Mouse (Mus musculus): Measurements from ENCODE around the gene Fbxo31. TPM values are rescaled to one million over a fixed set of nuclear protein-coding genes. Genes with fewer than 3 reads are reported as not detected.
"Not testable (repeated sequence)": the region's sequence is repeated elsewhere in the genome, so short reads cannot be mapped to it uniquely, and the experiment has no call there.

The Fbxo31 gene
- polyA plus RNA-seq, 1 experiment, result 14.7 TPM

DNA sequence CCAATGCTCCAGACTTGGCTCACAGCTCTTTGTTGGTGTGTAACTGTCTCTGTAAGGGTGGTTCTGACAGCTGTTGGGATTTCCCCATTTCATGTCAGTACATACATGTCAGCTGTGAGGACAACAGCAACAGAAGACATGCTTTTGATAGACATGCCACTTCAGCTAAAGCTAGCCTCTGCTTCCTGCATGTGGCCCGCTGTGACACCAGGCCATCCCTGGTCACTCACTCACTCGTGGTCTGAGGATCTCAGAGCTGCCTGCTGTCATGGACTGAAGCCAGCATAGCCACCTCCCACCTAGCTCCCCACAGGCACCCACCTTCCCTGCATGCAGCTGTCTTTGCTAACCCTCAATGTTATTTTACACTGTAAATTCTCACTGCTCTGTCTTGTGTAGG lies 18.9 kb upstream of the Fbxo31 start:
- not testable (repeated sequence) for H3K4me1 ChIP-seq (ENCODE audit: control insufficient read depth, insufficient read depth, insufficient read length, low read length); H3K4me3 ChIP-seq (ENCODE audit: insufficient read depth, low read depth, low read length); H3K27ac ChIP-seq (replicated peaks; ENCODE audit: low read depth, low read length)

DNA sequence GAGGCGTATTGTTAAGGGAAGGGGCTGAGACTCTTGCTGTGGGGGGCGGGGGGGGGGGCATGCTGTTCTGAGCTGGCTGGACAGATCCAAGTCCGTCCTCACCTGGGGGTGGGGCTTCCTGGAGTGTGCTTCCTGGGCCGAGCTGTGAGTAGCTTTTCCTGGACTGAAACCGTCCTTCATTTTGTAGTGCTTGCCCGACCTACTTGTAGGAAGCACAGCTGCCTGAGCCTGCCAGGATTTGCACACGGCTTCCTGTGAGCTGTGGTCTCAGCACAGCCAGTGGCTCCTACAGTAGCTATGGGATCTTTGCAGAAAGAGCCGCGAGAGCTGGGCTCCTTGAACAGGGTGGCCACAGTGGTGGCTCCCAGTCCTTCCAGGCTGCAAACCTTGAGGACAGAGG lies 15.4 kb upstream of the Fbxo31 start:
- H3K4me1 ChIP-seq (ENCODE audit: control insufficient read depth, insufficient read depth, insufficient read length, low read length), result peaks cover 15% of the 10 kb centered on the region
- no peak overlapping the region for H3K4me3 ChIP-seq (ENCODE audit: insufficient read depth, low read depth, low read length)
- peak overlapping the region; percentile 44 for H3K27ac ChIP-seq (replicated peaks; ENCODE audit: low read depth, low read length)

- H3K4me3 ChIP-seq (ENCODE audit: insufficient read depth, low read depth, low read length), result no peak overlapping the region
- H3K27ac ChIP-seq (replicated peaks; ENCODE audit: low read depth, low read length), result no peak overlapping the region
- H3K4me1 ChIP-seq (ENCODE audit: control insufficient read depth, insufficient read depth, insufficient read length, low read length), result peaks cover 15% of the 10 kb centered on the region
Measured at GRCm38 (mm10) chr8:121593293-121593692, 14.7 kb upstream of the Fbxo31 start.

DNA sequence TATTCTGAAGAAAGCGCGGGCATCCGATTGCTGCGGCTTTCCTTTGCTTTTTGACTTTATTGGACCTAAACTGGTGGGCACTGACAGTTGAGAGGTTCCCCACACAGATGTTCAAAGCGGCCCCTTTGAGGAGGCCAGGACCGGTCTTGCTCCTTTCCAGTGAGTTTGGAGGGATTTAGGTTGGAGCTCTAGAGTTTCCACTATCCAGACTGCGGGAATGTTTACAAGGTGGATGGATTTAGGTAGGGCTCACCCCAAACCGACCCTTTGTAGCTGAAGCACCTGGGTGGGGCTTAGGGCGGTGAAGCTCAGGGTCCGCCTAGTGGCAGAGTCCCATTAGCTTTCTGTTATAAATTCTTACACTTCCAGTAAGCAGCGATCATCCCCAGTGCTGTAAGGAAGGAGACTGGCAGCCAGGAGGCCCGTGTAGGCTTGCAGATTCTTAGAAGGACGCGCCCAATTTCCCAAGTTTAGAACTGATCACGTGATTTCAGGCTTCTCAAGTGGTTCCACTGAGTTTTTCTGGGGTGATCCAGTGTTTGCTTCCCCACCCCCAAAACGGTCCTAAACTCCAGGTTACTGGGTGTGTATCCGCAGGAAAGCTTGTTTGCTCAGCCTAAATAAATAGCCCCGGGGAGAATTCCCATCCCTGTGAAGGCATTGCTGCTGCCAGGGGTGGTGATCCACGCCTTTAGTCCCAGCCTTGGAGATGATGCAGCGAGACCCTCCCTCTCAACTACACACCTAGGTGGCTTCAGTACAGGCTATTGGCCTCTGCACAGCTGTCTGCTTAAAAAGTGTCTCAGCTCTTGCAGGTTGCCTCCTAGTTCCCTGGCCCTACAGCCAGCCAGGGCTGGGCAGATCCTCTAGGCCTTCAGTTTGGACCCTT lies 12.8 kb upstream of the Fbxo31 start:
- peaks cover 15% of the 10 kb centered on the region for H3K4me1 ChIP-seq (ENCODE audit: control insufficient read depth, insufficient read depth, insufficient read length, low read length)
- 0 out of 2 replicates have a peak overlapping the region, but pooled peaks have one; percentile 9 for H3K27ac ChIP-seq (replicated peaks; ENCODE audit: low read depth, low read length)
- peak overlapping the region; percentile 94 for H3K4me3 ChIP-seq (ENCODE audit: insufficient read depth, low read depth, low read length)

GRCm38 (mm10) chr8:121590203-121591177 lies 11.9 kb upstream of the Fbxo31 start, which contains the start of gene Map1lc3b:
Gene Map1lc3b, plus strand, starts transcription at chr8:121590361.
- Histone ChIP-seq H3K27ac (replicated peaks; ENCODE audit: low read depth, low read length) (peak within 1 kb of the TSS; percentile 69), H3K4me3 (ENCODE audit: insufficient read depth, low read depth, low read length) (peak within 1 kb of the TSS; percentile 94), H3K4me1 (ENCODE audit: control insufficient read depth, insufficient read depth, insufficient read length, low read length) (peaks cover 15% of the 10 kb centered on the region)

GRCm38 (mm10) chr8:121589205-121589726 lies 10.7 kb upstream of the Fbxo31 start:
- no peak overlapping the region for H3K4me3 ChIP-seq (ENCODE audit: insufficient read depth, low read depth, low read length)
- no peak overlapping the region for H3K27ac ChIP-seq (replicated peaks; ENCODE audit: low read depth, low read length)

GRCm38 (mm10) chr8:121588750-121589149 lies 10.1 kb upstream of the Fbxo31 start:
- H3K4me1 ChIP-seq (ENCODE audit: control insufficient read depth, insufficient read depth, insufficient read length, low read length), result peaks cover 15% of the 10 kb centered on the region
- no peak overlapping the region for H3K4me3 ChIP-seq (ENCODE audit: insufficient read depth, low read depth, low read length)
- H3K27ac ChIP-seq (replicated peaks; ENCODE audit: low read depth, low read length), result no peak overlapping the region

More at GRCm38 (mm10) chr8:121589205-121589726, 10.7 kb upstream of the Fbxo31 start:
- H3K4me1 ChIP-seq (ENCODE audit: control insufficient read depth, insufficient read depth, insufficient read length, low read length), result peaks cover 15% of the 10 kb centered on the region

- Histone ChIP-seq H3K27ac (replicated peaks; ENCODE audit: low read depth, low read length) (peak overlapping the region; percentile 62), H3K4me3 (ENCODE audit: insufficient read depth, low read depth, low read length) (peak overlapping the region; percentile 79), H3K4me1 (ENCODE audit: control insufficient read depth, insufficient read depth, insufficient read length, low read length) (peaks cover 7% of the 10 kb centered on the region; the same call in 1 of the 2 replicates)
Measured at GRCm38 (mm10) chr8:121585159-121585825, 6.7 kb upstream of the Fbxo31 start.

- Histone ChIP-seq H3K4me3 (ENCODE audit: insufficient read depth, low read depth, low read length) (peak overlapping the region; percentile 79), H3K4me1 (ENCODE audit: control insufficient read depth, insufficient read depth, insufficient read length, low read length) (peaks cover 5% of the 10 kb centered on the region; the same call in 1 of the 2 replicates), H3K27ac (replicated peaks; ENCODE audit: low read depth, low read length) (no peak overlapping the region)
Measured at GRCm38 (mm10) chr8:121584730-121585129, 6.1 kb upstream of the Fbxo31 start.

GRCm38 (mm10) chr8:121583653-121584052 lies 5.0 kb upstream of the Fbxo31 start:
- Histone ChIP-seq H3K27ac (replicated peaks; ENCODE audit: low read depth, low read length) (no peak overlapping the region), H3K4me3 (ENCODE audit: insufficient read depth, low read depth, low read length) (no peak overlapping the region), H3K4me1 (ENCODE audit: control insufficient read depth, insufficient read depth, insufficient read length, low read length) (peaks cover 5% of the 10 kb centered on the region; the same call in 1 of the 2 replicates)

- Histone ChIP-seq H3K4me3 (ENCODE audit: insufficient read depth, low read depth, low read length) (no peak overlapping the region), H3K27ac (replicated peaks; ENCODE audit: low read depth, low read length) (0 out of 2 replicates have a peak overlapping the region, but pooled peaks have one; percentile 34)
Measured at GRCm38 (mm10) chr8:121580465-121580864, 1.9 kb upstream of the Fbxo31 start.

GRCm38 (mm10) chr8:121577751-121578675 lies 593 bp downstream of the Fbxo31 start:
- peaks cover 19% of the 10 kb centered on the region for H3K4me1 ChIP-seq (ENCODE audit: control insufficient read depth, insufficient read depth, insufficient read length, low read length)
- peak overlapping the region; percentile 86 for H3K4me3 ChIP-seq (ENCODE audit: insufficient read depth, low read depth, low read length)
- no peak overlapping the region for H3K27ac ChIP-seq (replicated peaks; ENCODE audit: low read depth, low read length)

More at GRCm38 (mm10) chr8:121580465-121580864, 1.9 kb upstream of the Fbxo31 start:
- H3K4me1 ChIP-seq (ENCODE audit: control insufficient read depth, insufficient read depth, insufficient read length, low read length), result peaks cover 16% of the 10 kb centered on the region

- Histone ChIP-seq H3K27ac (replicated peaks; ENCODE audit: low read depth, low read length) (no peak overlapping the region), H3K4me3 (ENCODE audit: insufficient read depth, low read depth, low read length) (no peak overlapping the region), H3K4me1 (ENCODE audit: control insufficient read depth, insufficient read depth, insufficient read length, low read length) (peaks cover 31% of the 10 kb centered on the region)
Measured at GRCm38 (mm10) chr8:121575661-121576060, 2.9 kb downstream of the Fbxo31 start.
